Comparison of ENCODE assay signal across 15 mouse cellular contexts in genomic region chr2:129295075-129295474, GRCm38 (mm10). TPM values are rescaled to one million over a fixed set of nuclear protein-coding genes. Genes with fewer than 3 reads are reported as not detected.
DNase-seq lines count a peak whose midpoint lies in the region; ATAC-seq lines count a peak whose summit lies in the region.
"Had no signal": no experiment of that assay in that cellular context is flagged by ENCODE, and none has a peak within 500 bp of the region (broad histone marks: within the 10 kb centered on the region; RNA-seq: fewer than 3 reads in every experiment).

No protein-coding gene starts in this region.

- peaks cover 23% of the 10 kb centered on the region for H3K36me3 ChIP-seq in heart, embryonic 14.5 days (ENCODE audit: control insufficient read depth, insufficient read depth, low read length)
- H3K36me3 ChIP-seq in neural tube, embryonic 11.5 days (ENCODE audit: control insufficient read depth, insufficient read depth, low read length), result no peaks in the 10 kb centered on the region; the same call in 1 of the 2 replicates
- H3K36me3 ChIP-seq in liver, embryonic 13.5 days, result peaks cover 30% of the 10 kb centered on the region

- intact Hi-C loops in heart, postnatal 10 days (cut with DNase I), result loop anchor here (5.0 kb wide), 1 partner anchor 87 kb away; no protein-coding TSS in a partner anchor

- no peak for ATAC-seq in heart, embryonic 14.5 days (ENCODE audit: insufficient number of reproducible peaks, insufficient read depth, low FRiP score, low read depth)
- no peak for ATAC-seq in neural tube, embryonic 11.5 days (ENCODE audit: insufficient read depth, low FRiP score, low TSS enrichment)
- no peak for ATAC-seq in liver, embryonic 13.5 days (ENCODE audit: low read depth)

- peak overlapping the region; percentile 78 for H3K4me2 ChIP-seq in heart, embryonic 14.5 days (ENCODE audit: low read length)
- peak overlapping the region; percentile 61; the same call in 1 of the 2 replicates for H3K4me2 ChIP-seq in neural tube, embryonic 11.5 days (ENCODE audit: low read depth)
- H3K4me2 ChIP-seq in liver, embryonic 13.5 days, result peak overlapping the region; percentile 83

- H3K9me3 ChIP-seq in heart, embryonic 14.5 days (ENCODE audit: control insufficient read depth, low read length), result no peaks in the 10 kb centered on the region
- no peaks in the 10 kb centered on the region for H3K9me3 ChIP-seq in neural tube, embryonic 11.5 days (ENCODE audit: control insufficient read depth, low read length)
- H3K9me3 ChIP-seq in liver, embryonic 13.5 days (replicated peaks), result no peaks in the 10 kb centered on the region
- H3K9me3 ChIP-seq: embryonic facial prominence, embryonic 15.5 days had no signal

- DNase-seq in heart, postnatal 10 days, result no peak
- no peak for DNase-seq in neural tube, embryonic 11.5 days (ENCODE audit: low spot score)
- no peak for DNase-seq in neural tube, embryonic 10.5 days (ENCODE audit: extremely low spot score, low spot score)
- DNase-seq in liver, embryonic 13.5 days, result no peak
- no peak for DNase-seq in urinary bladder, postnatal 25 days (ENCODE audit: low spot score)
- DNase-seq in urinary bladder, postnatal 10 days (ENCODE audit: low spot score), result no peak
- DNase-seq: adrenal gland, adult 8-10 months; cerebellum, adult 2 months; gastrocnemius, postnatal 25 days; kidney, adult 8-10 months; kidney, postnatal 36 days had no signal

- no peaks in the 10 kb centered on the region for H3K27me3 ChIP-seq in heart, embryonic 14.5 days (ENCODE audit: control insufficient read depth, insufficient read depth, low read length)
- no peaks in the 10 kb centered on the region for H3K27me3 ChIP-seq in neural tube, embryonic 11.5 days (ENCODE audit: control insufficient read depth, insufficient read depth, low read length)
- H3K27me3 ChIP-seq in liver, embryonic 13.5 days, result 0 out of 2 replicates have a peak, but pooled peaks cover 3% of the 10 kb centered on the region
- H3K27me3 ChIP-seq: embryonic facial prominence, embryonic 15.5 days had no signal

- no peak overlapping the region for H3K9ac ChIP-seq in heart, embryonic 14.5 days (ENCODE audit: low read length)
- H3K9ac ChIP-seq in neural tube, embryonic 11.5 days (ENCODE audit: low read length), result no peak overlapping the region
- peak overlapping the region; percentile 93 for H3K9ac ChIP-seq in liver, embryonic 13.5 days
- H3K9ac ChIP-seq: embryonic facial prominence, embryonic 15.5 days had no signal

- H3K27ac ChIP-seq in heart, embryonic 14.5 days (replicated peaks in 1 of 2; ENCODE audit: control insufficient read depth in 1 of 2, insufficient read depth in 1 of 2, low read depth in 2 of 2, low read length in 2 of 2), result no peak overlapping the region
- no peak overlapping the region for H3K27ac ChIP-seq in neural tube, embryonic 11.5 days (ENCODE audit: low read depth, low read length)
- peak overlapping the region; percentile 98 for H3K27ac ChIP-seq in liver, embryonic 13.5 days
- H3K27ac ChIP-seq: embryonic facial prominence, embryonic 15.5 days had no signal

- 78% methylated on average over 5 of the region's 5 CpGs for WGBS in heart, embryonic 14.5 days
- WGBS in neural tube, embryonic 11.5 days, result 96% methylated on average over 5 of the region's 5 CpGs
- 90% methylated on average over 5 of the region's 5 CpGs for WGBS in liver, embryonic 13.5 days (ENCODE audit: insufficient replicate concordance)

- peaks cover 4 to 16% of the 10 kb centered on the region in 2 experiments; a peak in 3 of 4 replicates for H3K4me1 ChIP-seq in heart, embryonic 14.5 days (ENCODE audit: control insufficient read depth in 2 of 2, insufficient read depth in 2 of 2, low read length in 2 of 2)
- peaks cover 7% of the 10 kb centered on the region; the same call in 1 of the 2 replicates for H3K4me1 ChIP-seq in neural tube, embryonic 11.5 days (ENCODE audit: control insufficient read depth, insufficient read depth, low read length)
- peaks cover 36% of the 10 kb centered on the region for H3K4me1 ChIP-seq in liver, embryonic 13.5 days (replicated peaks)

- H3K4me3 ChIP-seq in heart, embryonic 14.5 days (ENCODE audit: control insufficient read depth in 1 of 2, insufficient read depth in 1 of 2, low read depth in 1 of 2, low read length in 2 of 2), result no peak overlapping the region
- no peak overlapping the region for H3K4me3 ChIP-seq in neural tube, embryonic 11.5 days (ENCODE audit: low read depth, low read length)
- peak overlapping the region; percentile 89 for H3K4me3 ChIP-seq in liver, embryonic 13.5 days (replicated peaks)

RNA-seq across cellular contexts. Expression of gene Ckap2l, which starts 1.9 kb away (rescaled TPM):
- polyA plus RNA-seq in heart, embryonic 14.5 days (2014; fragmentation: Nextera tagmentation; extraction: Ambion mirVana), result 42.8 and 45.2 TPM in 2 replicates
- total RNA-seq in heart, postnatal 10 days (2021), result 10 to 100 TPM; 11.8 to 13.4 TPM
- polyA plus RNA-seq in neural tube, embryonic 11.5 days (2014; fragmentation: Nextera tagmentation; extraction: Ambion mirVana), result 74.6 and 78.9 TPM in 2 replicates
- polyA plus RNA-seq in liver, embryonic 13.5 days (2015; fragmentation: Nextera tagmentation; extraction: Ambion mirVana), result 22.5 and 36.2 TPM in 2 replicates

RNA-seq across cellular contexts. Expression of gene Il1a, which starts 14.7 kb away (rescaled TPM):
- 0.11 and 0.31 TPM in 2 replicates for polyA plus RNA-seq in heart, embryonic 14.5 days (2014; fragmentation: Nextera tagmentation; extraction: Ambion mirVana)
- under 1 TPM in 1 of 2 experiments, not detected in 1; 0.12 TPM for total RNA-seq in heart, postnatal 10 days (2021)
- 0.16 TPM in 1 of 2 replicates, not detected in the other for polyA plus RNA-seq in neural tube, embryonic 11.5 days (2014; fragmentation: Nextera tagmentation; extraction: Ambion mirVana)
- 3.7 and 5.5 TPM in 2 replicates for polyA plus RNA-seq in liver, embryonic 13.5 days (2015; fragmentation: Nextera tagmentation; extraction: Ambion mirVana)
- total RNA-seq: adrenal gland, adult 8-10 months; common myeloid progenitor, adult 5-6 weeks; gastrocnemius, postnatal 25 days had no signal
- polyA plus RNA-seq: embryonic facial prominence, embryonic 15.5 days; lung, embryonic 16.5 days had no signal
